Mouse (Mus musculus): ENCODE data around the gene Slc35a1. TPM values are rescaled to one million over a fixed set of nuclear protein-coding genes. Genes with fewer than 3 reads are reported as not detected.

Gene Slc35a1
- polyA plus RNA-seq (2017; shearing (Covaris generic)), result 9.6 TPM

GRCm38 (mm10) chr4:34686874-34687567 lies at the start of gene Slc35a1:
Gene Slc35a1, minus strand, starts transcription at chr4:34687438.

GRCm38 (mm10) chr4:34729851-34730341 lies 42.7 kb upstream of the Slc35a1 start, which contains the start of gene Cfap206:
Gene Cfap206, minus strand, starts transcription at chr4:34730206.

GRCm38 (mm10) chr4:34614630-34615094 lies 72.6 kb downstream of the Slc35a1 start, which contains the start of the genes Orc3 and Rars2:
Gene Orc3, minus strand, starts transcription at chr4:34614944.
Gene Rars2, plus strand, starts transcription at chr4:34614957.

Other genes starting within 250 kb of the Slc35a1 start
- 79.9 TPM for gene Akirin2, start 136.5 kb downstream of the Slc35a1 start, polyA plus RNA-seq (2017; shearing (Covaris generic))
- 88.4 TPM for gene Orc3, start 72.5 kb downstream of the Slc35a1 start, polyA plus RNA-seq (2017; shearing (Covaris generic))
- gene Rars2, start 72.5 kb downstream of the Slc35a1 start, polyA plus RNA-seq (2017; shearing (Covaris generic)), result 15.7 TPM
- not detected for gene Cfap206, start 42.8 kb upstream of the Slc35a1 start, polyA plus RNA-seq (2017; shearing (Covaris generic))
- not detected for gene Gm136, start 68.8 kb upstream of the Slc35a1 start, polyA plus RNA-seq (2017; shearing (Covaris generic))
- gene Smim8, start 91.0 kb upstream of the Slc35a1 start, polyA plus RNA-seq (2017; shearing (Covaris generic)), result 25.8 TPM
- gene Zfp292, start 195.5 kb upstream of the Slc35a1 start, polyA plus RNA-seq (2017; shearing (Covaris generic)), result 39.7 TPM
- not detected for gene Cga, start 206.3 kb upstream of the Slc35a1 start, polyA plus RNA-seq (2017; shearing (Covaris generic))

Measured in effector memory CD4-positive, alpha-beta T cell, adult 5 months (primary cell).